Mouse (Mus musculus): ENCODE measurements at regions not wholly inside any gene's neighbourhood (a gene's known extent, or its start where the extent isn't known, plus 50 kb on each side); places are given as distances from the start of the nearest gene placed in this dataset.

GRCm38 (mm10) chr10:8584389-8584908, 65.8 kb upstream of the Ust start:
- no peak overlapping the region for H3K4me3 ChIP-seq
- 59% methylated on average over 3 of the region's 3 CpGs for WGBS
- no peaks in the 10 kb centered on the region for H3K4me1 ChIP-seq (replicated peaks)
- peak; percentile 23; the same call in 1 of the 2 replicates for ATAC-seq (ENCODE audit: low FRiP score, low read depth)
- H3K9me3 ChIP-seq: no peaks in the 10 kb centered on the region
- no peak overlapping the region for H3K27ac ChIP-seq (replicated peaks)
- no peak overlapping the region for H3K4me2 ChIP-seq
- no peaks in the 10 kb centered on the region for H3K36me3 ChIP-seq
- no peak overlapping the region for H3K9ac ChIP-seq
- no peaks in the 10 kb centered on the region for H3K27me3 ChIP-seq

GRCm38 (mm10) chr10:8583552-8584388, 65.1 kb upstream of the Ust start:
- H3K9me3 ChIP-seq: no peaks in the 10 kb centered on the region
- H3K27ac ChIP-seq (replicated peaks): no peak overlapping the region

GRCm38 (mm10) chr10:8580298-8580697, 61.7 kb upstream of the Ust start:
- Histone ChIP-seq H3K4me1 (replicated peaks) (no peaks in the 10 kb centered on the region), H3K9me3 (no peaks in the 10 kb centered on the region), H3K27me3 (no peaks in the 10 kb centered on the region), H3K9ac (no peak overlapping the region), H3K27ac (replicated peaks) (no peak overlapping the region), H3K4me2 (no peak overlapping the region), H3K4me3 (no peak overlapping the region), H3K36me3 (no peaks in the 10 kb centered on the region)
- ATAC-seq (ENCODE audit: low FRiP score, low read depth): no peak
- 94% methylated on average over 2 of the region's 2 CpGs for WGBS

More at GRCm38 (mm10) chr10:8583552-8584388, 65.1 kb upstream of the Ust start:
- 56% methylated on average over 7 of the region's 7 CpGs for WGBS
- no peaks in the 10 kb centered on the region for H3K36me3 ChIP-seq
- ATAC-seq (ENCODE audit: low FRiP score, low read depth): peak; percentile 73
- H3K27me3 ChIP-seq: no peaks in the 10 kb centered on the region
- no peak overlapping the region for H3K4me2 ChIP-seq
- H3K4me1 ChIP-seq (replicated peaks): no peaks in the 10 kb centered on the region
- no peak overlapping the region for H3K4me3 ChIP-seq
- no peak overlapping the region for H3K9ac ChIP-seq

GRCm38 (mm10) chr10:8577642-8578356, 59.2 kb upstream of the Ust start:
- Histone ChIP-seq H3K27me3 (no peaks in the 10 kb centered on the region), H3K4me2 (no peak overlapping the region), H3K9ac (no peak overlapping the region), H3K36me3 (no peaks in the 10 kb centered on the region), H3K4me3 (no peak overlapping the region), H3K27ac (replicated peaks) (no peak overlapping the region), H3K9me3 (no peaks in the 10 kb centered on the region), H3K4me1 (replicated peaks) (no peaks in the 10 kb centered on the region)
- no peak for ATAC-seq (ENCODE audit: low FRiP score, low read depth)
- 81% methylated on average over 6 of the region's 6 CpGs for WGBS

All from hindbrain, embryonic 15.5 days (tissue).